Mouse (Mus musculus) hindbrain, embryonic 11.5 days (tissue): Measurements from ENCODE around the gene Foxn3. TPM values are rescaled to one million over a fixed set of nuclear protein-coding genes. Genes with fewer than 3 reads are reported as not detected.
A peak's percentile ranks its signal among the peaks of the same experiment; 100 is the strongest.

ENCODE experiments used
- ATAC-seq: fragments of 200-750 bp; cut with Nextera tagmentation; 2 replicates; pipeline ENCODE4 v1.8.0; 2017; ENCODE audit warnings: mild to moderate bottlenecking, moderate TSS enrichment, moderate library complexity; ENCODE audit not compliant: low FRiP score
- DNase-seq: peaks from one replicate; pipeline ENCODE4 v3.0.0-alpha.2; 2015; ENCODE audit warnings: low spot score
- H3K27ac ChIP-seq: fragments of 300-500 bp; sonication (generic); 2 replicates; pipeline ENCODE4 v1.5.1; 2014; ENCODE audit warnings: mild to moderate bottlenecking, low read depth, low read length
- H3K27me3 ChIP-seq: fragments of 300-500 bp; sonication (generic); 2 replicates; pipeline ENCODE4 v1.6.1; 2014; ENCODE audit warnings: mild to moderate bottlenecking, low read length, moderate library complexity, mixed read lengths; ENCODE audit not compliant: control insufficient read depth, insufficient read depth
- H3K36me3 ChIP-seq: fragments of 300-500 bp; sonication (generic); 2 replicates; pipeline ENCODE4 v1.6.1; 2014; ENCODE audit warnings: mild to moderate bottlenecking, low read length, moderate library complexity, mixed read lengths; ENCODE audit not compliant: control insufficient read depth, insufficient read depth
- H3K4me1 ChIP-seq: fragments of 300-500 bp; sonication (generic); replicated peaks from 2 replicates; pipeline ENCODE4 v1.6.1; 2014; ENCODE audit warnings: low read length, mixed read lengths; ENCODE audit not compliant: control insufficient read depth, insufficient read depth
- H3K4me2 ChIP-seq: fragments of 300-500 bp; sonication (generic); replicated peaks from 2 replicates; pipeline ENCODE4 v1.6.1; 2014; ENCODE audit warnings: mild to moderate bottlenecking, low read depth, low read length
- H3K4me3 ChIP-seq: fragments of 300-500 bp; sonication (generic); 2 replicates; pipeline ENCODE4 v1.5.1; 2014; ENCODE audit warnings: low read depth, low read length
- H3K9ac ChIP-seq: fragments of 300-500 bp; sonication (generic); 2 replicates; pipeline ENCODE4 v1.6.1; 2014; ENCODE audit warnings: low read depth, low read length
- H3K9me3 ChIP-seq: fragments of 300-500 bp; sonication (generic); 2 replicates; pipeline ENCODE4 v1.6.1; 2016; ENCODE audit warnings: low read length; ENCODE audit not compliant: control insufficient read depth
- WGBS: fragments of 180-500 bp; shearing (Covaris S2); extraction: QIAGEN DNeasy Blood & Tissue Kit; methylation state at CpG from one replicate; pipeline ENCODE4 v1.1.7; 2014; 5-methylcytosine and 5-hydroxymethylcytosine counted together
- polyA plus RNA-seq: library from polyadenylated mRNA; unstranded; fragments of >200 nt; fragmentation: Nextera tagmentation; extraction: Ambion mirVana; gene quantifications from 2 replicates; pipeline ENCODE4 v1.2.1, GENCODE M21; 2014

Gene Foxn3
- polyA plus RNA-seq, 1 experiment from 2014 or later, result 91.6 TPM

DNA sequence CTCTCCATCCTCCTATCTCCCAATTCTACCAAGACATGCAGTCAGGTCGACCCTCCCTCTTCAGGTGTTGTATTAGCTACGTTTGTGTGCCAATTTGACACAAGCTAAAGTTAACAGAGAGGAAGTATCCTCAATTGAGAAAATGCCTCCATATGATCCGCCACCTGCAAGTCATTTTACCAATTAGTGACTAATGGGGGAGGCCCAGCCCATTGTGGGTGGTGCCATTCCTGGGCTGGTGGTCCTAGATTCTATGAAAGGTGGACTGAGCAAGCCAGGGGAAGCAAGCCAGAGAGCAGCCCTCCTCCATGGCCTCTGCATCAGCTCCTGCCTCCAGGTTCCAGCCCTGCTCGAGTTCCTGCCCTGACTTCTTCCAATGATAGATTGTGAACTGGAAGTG lies 158.0 kb downstream of the Foxn3 start:
- Histone ChIP-seq H3K27me3 (no peaks in the 10 kb centered on the region), H3K36me3 (no peaks in the 10 kb centered on the region), H3K4me1 (no peaks in the 10 kb centered on the region), H3K9me3 (no peaks in the 10 kb centered on the region), H3K9ac (no peak overlapping the region), H3K4me2 (no peak overlapping the region), H3K4me3 (no peak overlapping the region), H3K27ac (0 out of 2 replicates have a peak overlapping the region, but pooled peaks have one; percentile 20)
- DNase-seq (no peak), ATAC-seq (no peak)
- 89% methylated on average over 4 of the region's 4 CpGs for WGBS

DNA sequence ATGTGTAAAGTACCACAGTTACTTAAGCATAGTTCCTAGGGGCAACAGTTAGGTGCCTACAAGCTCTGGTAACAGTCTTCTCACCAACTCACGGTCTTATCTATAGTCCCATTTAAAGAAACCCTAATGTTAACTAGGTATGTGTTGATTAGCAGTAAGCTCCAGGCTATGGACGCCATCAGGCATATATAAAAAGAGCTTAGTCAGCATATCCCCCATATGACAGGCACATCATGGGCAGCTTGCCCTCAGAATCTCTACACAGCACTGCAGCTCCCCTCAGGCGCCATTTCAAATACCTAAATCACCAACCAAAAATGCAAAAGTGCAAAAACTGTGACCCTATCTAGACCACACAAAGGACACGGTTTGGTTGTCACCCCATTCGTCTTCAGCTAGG lies 160.4 kb downstream of the Foxn3 start:
- Histone ChIP-seq H3K4me1 (no peaks in the 10 kb centered on the region), H3K4me2 (no peak overlapping the region), H3K27ac (no peak overlapping the region), H3K9ac (no peak overlapping the region), H3K9me3 (no peaks in the 10 kb centered on the region), H3K27me3 (no peaks in the 10 kb centered on the region), H3K36me3 (no peaks in the 10 kb centered on the region), H3K4me3 (no peak overlapping the region)
- ATAC-seq (no peak), DNase-seq (no peak)
- 90% methylated on average over 5 of the region's 5 CpGs for WGBS

DNA sequence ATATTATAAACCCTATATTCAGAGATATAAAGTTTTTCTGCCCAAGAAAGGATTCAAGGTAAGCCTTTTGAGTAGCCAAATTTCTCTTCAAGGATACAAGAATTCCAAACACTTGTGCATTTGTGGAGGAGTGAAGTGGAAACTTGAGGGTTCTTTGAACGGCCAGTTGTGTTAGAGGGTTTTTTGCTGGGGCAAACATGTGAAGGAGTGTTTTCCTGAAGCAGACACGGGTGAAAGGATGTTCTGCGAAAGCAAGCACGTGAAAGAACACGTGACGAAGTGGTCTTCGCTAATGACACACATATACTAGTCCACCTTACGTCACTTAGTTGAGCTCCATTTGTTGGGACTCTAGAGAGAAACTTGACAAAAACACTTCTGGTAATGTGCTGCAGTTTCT lies 162.5 kb downstream of the Foxn3 start:
- Histone ChIP-seq H3K27me3 (no peaks in the 10 kb centered on the region), H3K9me3 (no peaks in the 10 kb centered on the region), H3K9ac (no peak overlapping the region), H3K27ac (no peak overlapping the region), H3K4me1 (no peaks in the 10 kb centered on the region), H3K4me3 (no peak overlapping the region), H3K36me3 (no peaks in the 10 kb centered on the region), H3K4me2 (no peak overlapping the region)
- WGBS, result 94% methylated on average over 8 of the region's 8 CpGs
- ATAC-seq, result no peak
- DNase-seq, result no peak

DNA sequence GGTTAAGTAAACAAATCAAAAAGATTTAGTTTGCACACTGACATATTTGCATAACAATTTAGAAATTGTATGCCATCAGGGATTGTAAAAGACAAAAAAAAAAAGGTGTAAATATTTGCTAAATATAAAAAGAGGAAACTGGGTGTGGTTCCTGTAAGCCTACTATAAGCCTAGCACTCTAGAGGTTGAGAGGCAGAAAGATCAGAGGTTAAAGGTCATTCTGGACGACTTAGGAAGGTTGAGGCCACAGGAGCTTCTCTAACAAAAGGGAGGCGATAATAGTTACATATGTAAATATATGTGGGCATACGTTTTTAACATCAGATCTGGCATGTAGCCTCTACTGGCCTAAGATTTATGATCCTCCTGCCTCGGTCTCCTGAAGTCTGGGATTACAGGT lies 163.8 kb downstream of the Foxn3 start:
- DNase-seq (no peak), ATAC-seq (no peak)
- Histone ChIP-seq H3K9me3 (no peaks in the 10 kb centered on the region), H3K4me3 (no peak overlapping the region), H3K9ac (no peak overlapping the region), H3K36me3 (no peaks in the 10 kb centered on the region), H3K27ac (no peak overlapping the region), H3K4me2 (no peak overlapping the region), H3K4me1 (no peaks in the 10 kb centered on the region), H3K27me3 (no peaks in the 10 kb centered on the region)
- WGBS, result 79% methylated on average over 4 of the region's 4 CpGs

DNA sequence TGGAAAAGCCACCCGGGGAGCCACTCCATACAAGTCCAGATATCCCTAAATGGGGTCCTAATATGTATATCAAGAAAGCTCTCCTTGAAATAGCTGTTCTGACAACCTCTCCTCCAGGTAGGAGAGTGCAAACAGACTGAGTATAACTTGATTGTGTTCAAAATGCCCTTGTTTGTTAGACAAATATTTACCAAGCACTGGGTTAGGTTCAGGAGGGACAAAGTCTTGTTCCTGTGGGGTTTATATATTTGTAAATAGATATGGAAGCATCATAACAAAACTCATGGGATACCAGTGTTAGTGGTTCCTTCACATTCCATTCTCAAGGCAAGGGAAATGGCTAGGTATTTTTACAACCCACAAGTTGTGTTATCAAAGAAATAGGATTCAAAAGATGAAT lies 166.9 kb downstream of the Foxn3 start:
- no peak for DNase-seq
- no peak overlapping the region for H3K9ac ChIP-seq
- no peaks in the 10 kb centered on the region for H3K9me3 ChIP-seq
- H3K4me2 ChIP-seq, result no peak overlapping the region
- 86% methylated on average over 1 of the region's 1 CpGs for WGBS
- ATAC-seq, result no peak
- no peaks in the 10 kb centered on the region for H3K36me3 ChIP-seq
- no peaks in the 10 kb centered on the region for H3K27me3 ChIP-seq
- no peak overlapping the region for H3K27ac ChIP-seq
- H3K4me3 ChIP-seq, result no peak overlapping the region
- no peaks in the 10 kb centered on the region for H3K4me1 ChIP-seq

DNA sequence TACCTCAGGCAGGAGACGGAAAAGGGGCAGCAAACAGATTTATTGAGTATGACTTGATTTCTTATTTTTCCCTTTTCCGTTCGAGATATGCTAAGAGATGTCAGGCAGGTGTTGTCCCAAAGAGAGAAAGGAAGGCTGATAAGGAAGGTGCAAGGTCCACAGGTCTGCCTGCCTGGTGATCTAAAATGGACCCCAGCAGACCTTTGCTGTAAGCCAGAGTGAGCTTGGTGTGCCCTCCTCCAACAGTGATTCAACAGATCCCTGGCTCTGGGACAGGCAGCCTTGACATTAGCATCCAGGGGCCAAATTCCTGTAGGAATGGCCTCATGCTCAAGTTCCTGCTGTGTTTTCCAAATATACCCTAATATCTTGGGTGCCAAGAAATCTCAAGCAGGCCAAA lies 168.3 kb downstream of the Foxn3 start:
- no peak overlapping the region for H3K27ac ChIP-seq
- no peak overlapping the region for H3K9ac ChIP-seq
- DNase-seq (no peak), ATAC-seq (no peak)
- WGBS, result 77% methylated on average over 3 of the region's 3 CpGs
- no peak overlapping the region for H3K4me2 ChIP-seq
- no peaks in the 10 kb centered on the region for H3K4me1 ChIP-seq
- H3K27me3 ChIP-seq, result no peaks in the 10 kb centered on the region
- no peaks in the 10 kb centered on the region for H3K9me3 ChIP-seq
- no peaks in the 10 kb centered on the region for H3K36me3 ChIP-seq
- H3K4me3 ChIP-seq, result no peak overlapping the region

DNA sequence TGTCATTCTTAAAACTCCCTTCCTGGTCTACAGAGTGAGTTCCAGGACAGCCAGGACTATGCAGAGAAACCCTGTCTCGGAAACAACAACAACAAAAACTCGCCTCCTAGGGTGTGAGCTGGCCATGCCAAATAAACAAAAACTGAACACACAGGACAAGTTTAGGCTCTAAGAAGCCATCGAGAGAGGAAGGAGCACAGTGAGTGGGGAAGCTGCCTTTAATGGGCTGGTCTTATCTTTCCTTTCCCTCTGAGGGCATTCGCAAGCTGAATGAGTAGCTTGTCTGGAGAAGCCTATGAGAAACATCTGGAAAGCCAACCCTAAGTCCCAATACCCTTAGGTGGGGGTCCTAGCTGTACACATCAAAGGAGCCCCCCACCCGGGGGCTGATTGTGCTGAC lies 168.7 kb downstream of the Foxn3 start:
- no peaks in the 10 kb centered on the region for H3K36me3 ChIP-seq
- H3K4me3 ChIP-seq, result no peak overlapping the region
- no peak overlapping the region for H3K27ac ChIP-seq
- H3K4me2 ChIP-seq, result no peak overlapping the region
- no peaks in the 10 kb centered on the region for H3K4me1 ChIP-seq
- 56% methylated on average over 5 of the region's 5 CpGs for WGBS
- ATAC-seq (no peak), DNase-seq (no peak)
- no peak overlapping the region for H3K9ac ChIP-seq
- H3K9me3 ChIP-seq, result no peaks in the 10 kb centered on the region
- H3K27me3 ChIP-seq, result no peaks in the 10 kb centered on the region

DNA sequence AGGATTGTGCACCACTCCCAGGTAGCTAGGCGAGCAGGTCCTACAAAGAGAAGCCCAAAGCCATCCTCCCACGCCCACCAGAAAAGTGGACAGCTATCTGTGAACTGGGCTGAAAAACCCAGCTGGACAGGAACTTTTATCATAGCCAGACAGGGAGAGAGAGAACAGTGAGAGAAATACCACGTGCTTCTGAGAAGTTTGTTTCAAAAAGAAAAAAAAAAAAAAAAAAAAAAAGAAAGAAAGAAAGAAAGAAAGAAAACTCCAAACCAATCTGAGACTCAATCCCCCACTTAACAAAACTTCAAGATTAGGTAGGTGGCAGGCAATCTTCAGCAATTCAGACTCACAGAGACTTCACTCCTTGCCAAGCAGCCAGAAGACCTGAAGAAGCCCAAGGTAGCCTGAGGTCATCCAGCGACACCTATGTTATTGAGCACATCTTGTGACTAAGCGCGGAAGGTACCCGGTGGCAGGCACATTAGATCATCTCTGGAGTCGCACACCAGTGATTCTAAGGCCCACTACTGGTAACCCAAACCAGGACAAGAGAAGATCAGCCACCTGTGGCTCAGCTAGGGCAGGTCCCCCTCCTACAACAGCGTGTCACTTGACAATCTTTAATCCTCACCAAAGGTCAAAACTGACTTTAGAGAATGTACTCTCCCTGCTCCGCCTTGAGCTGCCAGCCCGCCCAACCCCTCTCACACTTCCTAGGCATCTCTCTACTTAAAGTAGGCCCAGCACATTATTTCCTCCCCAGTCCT lies 169.3 kb downstream of the Foxn3 start:
- H3K9me3 ChIP-seq, result no peaks in the 10 kb centered on the region
- H3K4me1 ChIP-seq, result no peaks in the 10 kb centered on the region
- H3K9ac ChIP-seq, result no peak overlapping the region
- peak; percentile 18 for DNase-seq
- H3K27me3 ChIP-seq, result no peaks in the 10 kb centered on the region
- H3K27ac ChIP-seq, result no peak overlapping the region
- H3K36me3 ChIP-seq, result no peaks in the 10 kb centered on the region
- no peak for ATAC-seq
- peak overlapping the region; percentile 91 for H3K4me3 ChIP-seq
- WGBS, result 40% methylated on average over 11 of the region's 11 CpGs
- H3K4me2 ChIP-seq, result peak overlapping the region; percentile 90
